Mouse (Mus musculus) neural tube, embryonic 15.5 days (tissue): ENCODE measurements around the gene Apba1. TPM values are rescaled to one million over a fixed set of nuclear protein-coding genes. Genes with fewer than 3 reads are reported as not detected.

Experiments used
- ATAC-seq: fragments of 200-750 bp; cut with Nextera tagmentation; 2 replicates; pipeline ENCODE4 v1.8.0; 2017; ENCODE audit warnings: mild to moderate bottlenecking, moderate TSS enrichment, moderate library complexity; ENCODE audit not compliant: low FRiP score
- H3K27ac ChIP-seq: fragments of 300-500 bp; sonication (generic); replicated peaks from 2 replicates; pipeline ENCODE4 v1.5.1; 2015; ENCODE audit warnings: mild to moderate bottlenecking, inconsistent platforms
- H3K27me3 ChIP-seq: fragments of 300-500 bp; sonication (generic); replicated peaks from 2 replicates; pipeline ENCODE4 v1.6.1; 2015; ENCODE audit warnings: inconsistent platforms
- H3K36me3 ChIP-seq: fragments of 300-500 bp; sonication (generic); 2 replicates; pipeline ENCODE4 v1.6.1; 2015; ENCODE audit warnings: inconsistent platforms
- H3K4me1 ChIP-seq: fragments of 300-500 bp; sonication (generic); 2 replicates; pipeline ENCODE4 v1.6.1; 2015; ENCODE audit warnings: inconsistent platforms
- H3K4me2 ChIP-seq: fragments of 300-500 bp; sonication (generic); 2 replicates; pipeline ENCODE4 v1.6.1; 2015; ENCODE audit warnings: inconsistent platforms, mild to moderate bottlenecking, moderate library complexity
- H3K4me3 ChIP-seq: fragments of 300-500 bp; sonication (generic); replicated peaks from 2 replicates; pipeline ENCODE4 v1.5.1; 2015; ENCODE audit warnings: mild to moderate bottlenecking, inconsistent platforms
- H3K9ac ChIP-seq: fragments of 300-500 bp; sonication (generic); replicated peaks from 2 replicates; pipeline ENCODE4 v1.6.1; 2015; ENCODE audit warnings: mild to moderate bottlenecking, inconsistent platforms
- H3K9me3 ChIP-seq: fragments of 300-500 bp; sonication (generic); replicated peaks from 2 replicates; pipeline ENCODE4 v1.6.1; 2016; ENCODE audit warnings: inconsistent platforms
- WGBS: fragments of 180-500 bp; shearing (Covaris S2); methylation state at CpG from one replicate; pipeline ENCODE4 v1.1.7; 2015; ENCODE audit warnings: mixed read lengths; 5-methylcytosine and 5-hydroxymethylcytosine counted together
- polyA plus RNA-seq: library from polyadenylated mRNA; unstranded; fragments of >200 nt; fragmentation: Nextera tagmentation; extraction: Ambion mirVana; gene quantifications from 2 replicates; pipeline ENCODE4 v1.2.1, GENCODE M21; 2015

The Apba1 gene
- polyA plus RNA-seq, 1 experiment from 2014 or later: 11.8 TPM

GRCm38 (mm10) chr19:23984186-23984585, 225.5 kb downstream of the Apba1 start:
- Histone ChIP-seq H3K27ac (no peak overlapping the region), H3K9me3 (no peaks in the 10 kb centered on the region), H3K27me3 (no peaks in the 10 kb centered on the region), H3K36me3 (no peaks in the 10 kb centered on the region), H3K4me1 (no peaks in the 10 kb centered on the region), H3K4me3 (no peak overlapping the region), H3K9ac (no peak overlapping the region), H3K4me2 (no peak overlapping the region)
- 60% methylated on average over 6 of the region's 6 CpGs for WGBS
- no peak for ATAC-seq

GRCm38 (mm10) chr19:23987291-23987690, 228.6 kb downstream of the Apba1 start:
- ATAC-seq: no peak
- no peaks in the 10 kb centered on the region for H3K9me3 ChIP-seq
- H3K27me3 ChIP-seq: no peaks in the 10 kb centered on the region
- no peak overlapping the region for H3K4me3 ChIP-seq
- WGBS: 81% methylated on average over 2 of the region's 2 CpGs
- no peak overlapping the region for H3K4me2 ChIP-seq
- H3K36me3 ChIP-seq: no peaks in the 10 kb centered on the region
- H3K27ac ChIP-seq: no peak overlapping the region
- H3K9ac ChIP-seq: no peak overlapping the region
- no peaks in the 10 kb centered on the region for H3K4me1 ChIP-seq

DNA sequence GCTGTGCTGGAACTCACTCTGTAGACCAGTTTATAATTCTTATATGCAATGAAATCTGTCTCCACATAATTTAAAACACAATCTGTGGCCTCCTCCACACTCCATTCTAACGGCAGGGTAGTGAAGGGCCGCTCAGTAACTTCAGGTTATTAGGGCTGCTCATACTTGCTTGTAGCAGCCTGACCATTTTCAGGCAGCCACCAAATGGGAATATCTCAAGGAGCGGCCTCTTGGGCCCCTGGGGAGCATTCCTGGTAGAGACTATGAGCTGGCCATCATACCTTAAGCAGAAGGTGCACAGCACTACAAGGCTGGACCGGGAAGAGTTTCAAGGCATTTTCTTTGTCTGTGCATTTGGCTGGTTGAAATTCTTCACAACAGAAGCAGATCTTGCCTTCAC, 229.5 kb downstream of the Apba1 start:
- Histone ChIP-seq H3K27me3 (no peaks in the 10 kb centered on the region), H3K27ac (no peak overlapping the region), H3K4me2 (no peak overlapping the region), H3K9me3 (no peaks in the 10 kb centered on the region), H3K36me3 (no peaks in the 10 kb centered on the region), H3K4me1 (no peaks in the 10 kb centered on the region), H3K4me3 (no peak overlapping the region), H3K9ac (no peak overlapping the region)
- 93% methylated on average over 4 of the region's 4 CpGs for WGBS
- no peak for ATAC-seq

- Histone ChIP-seq H3K9ac (no peak overlapping the region), H3K4me2 (no peak overlapping the region), H3K27ac (no peak overlapping the region), H3K36me3 (no peaks in the 10 kb centered on the region), H3K4me1 (no peaks in the 10 kb centered on the region), H3K9me3 (no peaks in the 10 kb centered on the region), H3K27me3 (no peaks in the 10 kb centered on the region), H3K4me3 (no peak overlapping the region)
- 87% methylated on average over 10 of the region's 10 CpGs for WGBS
- no peak for ATAC-seq
Measured at GRCm38 (mm10) chr19:23995766-23996399, 237.2 kb downstream of the Apba1 start.

Other genes starting within 250 kb of the Apba1 start
- 1.4 and 1.7 TPM in 2 replicates for gene 1700028P14Rik, start 106.1 kb upstream of the Apba1 start, polyA plus RNA-seq
- gene Ptar1, start 71.5 kb upstream of the Apba1 start, polyA plus RNA-seq: 4.6 and 5.0 TPM in 2 replicates